Mouse (Mus musculus) macrophage (primary cell): ENCODE results near the gene Nfatc2. TPM values are rescaled to one million over a fixed set of nuclear protein-coding genes. Genes with fewer than 3 reads are reported as not detected.

Experiments
- H3K27ac ChIP-seq: fragments of 350-480 bp; formaldehyde crosslinking; 2 replicates; pipeline ENCODE4 v1.9.0; 2021
- H3K36me3 ChIP-seq: fragments of 350-480 bp; formaldehyde crosslinking; 2 replicates; pipeline ENCODE4 v1.9.0; 2021; ENCODE audit errors: inconsistent target
- H3K4me3 ChIP-seq: fragments of 350-480 bp; formaldehyde crosslinking; 2 replicates; pipeline ENCODE4 v1.9.0; 2021; ENCODE audit errors: inconsistent target
- H3K79me2 ChIP-seq: fragments of 350-480 bp; formaldehyde crosslinking; 2 replicates; pipeline ENCODE4 v1.9.0; 2021; ENCODE audit errors: inconsistent target
- whole genome bisulfite sequencing: methylation state at CpG from one replicate; pipeline ENCODE4 v1.1.7; 2026; ENCODE audit warnings: inconsistent platforms; ENCODE audit not compliant: missing documents; 5-methylcytosine and 5-hydroxymethylcytosine counted together
- polyA plus RNA-seq: library from polyadenylated mRNA; stranded (reverse); fragments of 250-400 nt; gene quantifications from 3 replicates; pipeline ENCODE4 v1.2.4, GENCODE M21; 2018; ENCODE audit warnings: inconsistent platforms

Gene Nfatc2
- polyA plus RNA-seq, 1 experiment from 2014 or later = 26.6 TPM

GRCm38 (mm10) chr2:168621111-168621802 is 19.8 kb upstream of the Nfatc2 start:
- Histone ChIP-seq H3K27ac (no peak overlapping the region), H3K4me3 (no peak overlapping the region), H3K79me2 (no peaks in the 10 kb centered on the region), H3K36me3 (no peaks in the 10 kb centered on the region)
- 75% methylated on average over 11 of the region's 11 CpGs for WGBS

GRCm38 (mm10) chr2:168618205-168618717 is 16.8 kb upstream of the Nfatc2 start:
- Histone ChIP-seq H3K79me2 (no peaks in the 10 kb centered on the region), H3K4me3 (no peak overlapping the region), H3K36me3 (no peaks in the 10 kb centered on the region), H3K27ac (no peak overlapping the region)
- 89% methylated on average over 15 of the region's 15 CpGs for WGBS

GRCm38 (mm10) chr2:168615160-168615559 is 13.7 kb upstream of the Nfatc2 start:
- 85% methylated on average over 3 of the region's 3 CpGs for WGBS
- Histone ChIP-seq H3K4me3 (no peak overlapping the region), H3K36me3 (no peaks in the 10 kb centered on the region), H3K27ac (no peak overlapping the region), H3K79me2 (no peaks in the 10 kb centered on the region)

GRCm38 (mm10) chr2:168614170-168614872 is 12.9 kb upstream of the Nfatc2 start:
- WGBS = 95% methylated on average over 18 of the region's 18 CpGs
- no peaks in the 10 kb centered on the region for H3K79me2 ChIP-seq
- no peak overlapping the region for H3K27ac ChIP-seq
- no peak overlapping the region for H3K4me3 ChIP-seq
- no peaks in the 10 kb centered on the region for H3K36me3 ChIP-seq

- no peaks in the 10 kb centered on the region for H3K79me2 ChIP-seq
- H3K4me3 ChIP-seq = no peak overlapping the region
- WGBS = 85% methylated on average over 13 of the region's 13 CpGs
- no peaks in the 10 kb centered on the region for H3K36me3 ChIP-seq
- H3K27ac ChIP-seq = no peak overlapping the region
Observed at GRCm38 (mm10) chr2:168613092-168613880, 11.8 kb upstream of the Nfatc2 start.

GRCm38 (mm10) chr2:168610941-168611340 is 9.5 kb upstream of the Nfatc2 start:
- 97% methylated on average over 3 of the region's 3 CpGs for WGBS

GRCm38 (mm10) chr2:168609653-168610248 is 8.3 kb upstream of the Nfatc2 start:
- Histone ChIP-seq H3K36me3 (no peaks in the 10 kb centered on the region), H3K27ac (no peak overlapping the region), H3K4me3 (no peak overlapping the region), H3K79me2 (no peaks in the 10 kb centered on the region)
- WGBS = 97% methylated on average over 6 of the region's 6 CpGs

More at GRCm38 (mm10) chr2:168610941-168611340, 9.5 kb upstream of the Nfatc2 start:
- no peak overlapping the region for H3K4me3 ChIP-seq
- no peaks in the 10 kb centered on the region for H3K36me3 ChIP-seq
- no peaks in the 10 kb centered on the region for H3K79me2 ChIP-seq
- H3K27ac ChIP-seq = no peak overlapping the region

- 87% methylated on average over 9 of the region's 9 CpGs for WGBS
- H3K79me2 ChIP-seq = no peaks in the 10 kb centered on the region
Observed at GRCm38 (mm10) chr2:168608125-168608564, 6.7 kb upstream of the Nfatc2 start.

GRCm38 (mm10) chr2:168604655-168605070 is 3.2 kb upstream of the Nfatc2 start:
- WGBS = 35% methylated on average over 16 of the region's 16 CpGs
- H3K4me3 ChIP-seq = no peak overlapping the region
- no peak overlapping the region for H3K27ac ChIP-seq
- no peaks in the 10 kb centered on the region for H3K79me2 ChIP-seq
- no peaks in the 10 kb centered on the region for H3K36me3 ChIP-seq

More at GRCm38 (mm10) chr2:168608125-168608564, 6.7 kb upstream of the Nfatc2 start:
- no peak overlapping the region for H3K4me3 ChIP-seq
- H3K36me3 ChIP-seq = no peaks in the 10 kb centered on the region
- no peak overlapping the region for H3K27ac ChIP-seq

GRCm38 (mm10) chr2:168602387-168602741 is 907 bp upstream of the Nfatc2 start:
- 92% methylated on average over 12 of the region's 12 CpGs for WGBS
- H3K4me3 ChIP-seq = no peak overlapping the region
- H3K27ac ChIP-seq = no peak overlapping the region
- H3K36me3 ChIP-seq = no peaks in the 10 kb centered on the region
- no peaks in the 10 kb centered on the region for H3K79me2 ChIP-seq

GRCm38 (mm10) chr2:168600750-168601490 is 537 bp downstream of the Nfatc2 start:
- Histone ChIP-seq H3K36me3 (no peaks in the 10 kb centered on the region), H3K79me2 (no peaks in the 10 kb centered on the region), H3K27ac (no peak overlapping the region), H3K4me3 (no peak overlapping the region)
- whole genome bisulfite sequencing = 8% methylated on average over 30 of the region's 32 CpGs

GRCm38 (mm10) chr2:168595693-168596092 is 5.8 kb downstream of the Nfatc2 start:
- H3K27ac ChIP-seq = no peak overlapping the region
- no peaks in the 10 kb centered on the region for H3K36me3 ChIP-seq
- WGBS = 43% methylated on average over 7 of the region's 7 CpGs
- no peak overlapping the region for H3K4me3 ChIP-seq
- no peaks in the 10 kb centered on the region for H3K79me2 ChIP-seq

GRCm38 (mm10) chr2:168593676-168594075 is 7.8 kb downstream of the Nfatc2 start:
- WGBS = 90% methylated on average over 6 of the region's 6 CpGs
- no peaks in the 10 kb centered on the region for H3K36me3 ChIP-seq
- H3K79me2 ChIP-seq = peaks cover 13% of the 10 kb centered on the region
- H3K27ac ChIP-seq = no peak overlapping the region
- H3K4me3 ChIP-seq = no peak overlapping the region

- no peak overlapping the region for H3K27ac ChIP-seq
- no peaks in the 10 kb centered on the region for H3K36me3 ChIP-seq
- H3K79me2 ChIP-seq = peaks cover 20% of the 10 kb centered on the region
- 95% methylated on average over 5 of the region's 5 CpGs for WGBS
- H3K4me3 ChIP-seq = no peak overlapping the region
Observed at GRCm38 (mm10) chr2:168593004-168593403, 8.5 kb downstream of the Nfatc2 start.
